Mouse (Mus musculus): Measurements from ENCODE around the gene Timp4. TPM values are rescaled to one million over a fixed set of nuclear protein-coding genes. Genes with fewer than 3 reads are reported as not detected.
"Not testable (repeated sequence)": the region's sequence is repeated elsewhere in the genome, so short reads cannot be mapped to it uniquely, and the experiment has no call there.

Gene Timp4
- polyA plus RNA-seq, 1 experiment = 4.2 TPM

GRCm38 (mm10) chr6:115245500-115246058 is 6.4 kb downstream of the Timp4 start:
- no peak overlapping the region for H3K4me3 ChIP-seq (ENCODE audit: control insufficient read depth, insufficient read depth, low read length)
- no peak overlapping the region for H3K27ac ChIP-seq (ENCODE audit: control insufficient read depth, insufficient read depth, low read length)
- no peaks in the 10 kb centered on the region for H3K4me1 ChIP-seq (replicated peaks; ENCODE audit: control insufficient read depth, insufficient read depth, low read length)
- no peaks in the 10 kb centered on the region for H3K36me3 ChIP-seq (ENCODE audit: control insufficient read depth, insufficient read depth, low read length)
- 94% methylated on average over 3 of the region's 3 CpGs for WGBS
- TF ChIP-seq CTCF (IDR thresholded peaks at IDR 0.05; ENCODE audit: borderline replicate concordance, control insufficient read depth, extremely low read depth, insufficient read depth, low read length, poor library complexity) = no peak
- TF ChIP-seq POLR2A (IDR thresholded peaks at IDR 0.05; ENCODE audit: control insufficient read depth, extremely low read depth, insufficient read depth, low read length, poor library complexity) = no peak
- no peak for DNase-seq
- H3K27me3 ChIP-seq (ENCODE audit: control insufficient read depth, insufficient read depth, low read length) = no peaks in the 10 kb centered on the region

DNA sequence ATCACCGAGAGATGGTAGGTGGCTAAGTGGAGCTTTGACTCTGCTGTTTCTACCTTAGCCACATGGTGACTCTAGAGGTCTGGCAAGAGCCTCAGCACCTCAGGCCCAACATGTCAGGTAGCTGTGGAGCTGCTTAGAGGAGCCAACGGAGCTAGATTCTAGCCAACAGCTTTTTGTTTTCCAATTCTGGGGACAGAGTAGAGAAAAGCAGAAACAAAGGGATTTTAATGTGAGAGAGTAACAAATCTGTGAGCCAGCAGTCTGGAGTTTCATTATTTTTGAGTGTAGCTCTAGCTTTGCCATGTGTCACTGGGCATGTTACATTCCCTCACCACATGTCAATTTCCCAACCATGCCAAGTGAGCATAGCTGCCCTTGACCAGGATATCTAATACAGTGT is 7.8 kb downstream of the Timp4 start:
- no peak for TF ChIP-seq POLR2A (IDR thresholded peaks at IDR 0.05; ENCODE audit: control insufficient read depth, extremely low read depth, insufficient read depth, low read length, poor library complexity)
- TF ChIP-seq CTCF (IDR thresholded peaks at IDR 0.05; ENCODE audit: borderline replicate concordance, control insufficient read depth, extremely low read depth, insufficient read depth, low read length, poor library complexity) = no peak
- DNase-seq = no peak
- H3K4me3 ChIP-seq (ENCODE audit: control insufficient read depth, insufficient read depth, low read length) = no peak overlapping the region
- WGBS = 85% methylated on average over 2 of the region's 2 CpGs
- H3K27ac ChIP-seq (ENCODE audit: control insufficient read depth, insufficient read depth, low read length) = no peak overlapping the region
- no peaks in the 10 kb centered on the region for H3K4me1 ChIP-seq (replicated peaks; ENCODE audit: control insufficient read depth, insufficient read depth, low read length)
- no peaks in the 10 kb centered on the region for H3K36me3 ChIP-seq (ENCODE audit: control insufficient read depth, insufficient read depth, low read length)
- H3K27me3 ChIP-seq (ENCODE audit: control insufficient read depth, insufficient read depth, low read length) = no peaks in the 10 kb centered on the region

GRCm38 (mm10) chr6:115241939-115242338 is 10.1 kb downstream of the Timp4 start:
- TF ChIP-seq POLR2A (IDR thresholded peaks at IDR 0.05; ENCODE audit: control insufficient read depth, extremely low read depth, insufficient read depth, low read length, poor library complexity) (no peak), CTCF (IDR thresholded peaks at IDR 0.05; ENCODE audit: borderline replicate concordance, control insufficient read depth, extremely low read depth, insufficient read depth, low read length, poor library complexity) (no peak)
- Histone ChIP-seq H3K27ac (ENCODE audit: control insufficient read depth, insufficient read depth, low read length) (no peak overlapping the region), H3K27me3 (ENCODE audit: control insufficient read depth, insufficient read depth, low read length) (no peaks in the 10 kb centered on the region), H3K4me1 (replicated peaks; ENCODE audit: control insufficient read depth, insufficient read depth, low read length) (no peaks in the 10 kb centered on the region), H3K4me3 (ENCODE audit: control insufficient read depth, insufficient read depth, low read length) (no peak overlapping the region), H3K36me3 (ENCODE audit: control insufficient read depth, insufficient read depth, low read length) (no peaks in the 10 kb centered on the region)
- no peak for DNase-seq
- 96% methylated on average over 3 of the region's 3 CpGs for whole genome bisulfite sequencing

GRCm38 (mm10) chr6:115241131-115241699 is 10.8 kb downstream of the Timp4 start:
- 91% methylated on average over 3 of the region's 3 CpGs for WGBS
- no peaks in the 10 kb centered on the region for H3K36me3 ChIP-seq (ENCODE audit: control insufficient read depth, insufficient read depth, low read length)
- TF ChIP-seq CTCF (IDR thresholded peaks at IDR 0.05; ENCODE audit: borderline replicate concordance, control insufficient read depth, extremely low read depth, insufficient read depth, low read length, poor library complexity) = no peak
- no peak for TF ChIP-seq POLR2A (IDR thresholded peaks at IDR 0.05; ENCODE audit: control insufficient read depth, extremely low read depth, insufficient read depth, low read length, poor library complexity)
- H3K4me3 ChIP-seq (ENCODE audit: control insufficient read depth, insufficient read depth, low read length) = no peak overlapping the region
- H3K27ac ChIP-seq (ENCODE audit: control insufficient read depth, insufficient read depth, low read length) = no peak overlapping the region
- no peaks in the 10 kb centered on the region for H3K27me3 ChIP-seq (ENCODE audit: control insufficient read depth, insufficient read depth, low read length)
- no peaks in the 10 kb centered on the region for H3K4me1 ChIP-seq (replicated peaks; ENCODE audit: control insufficient read depth, insufficient read depth, low read length)
- DNase-seq = no peak

GRCm38 (mm10) chr6:115240431-115240830 is 11.6 kb downstream of the Timp4 start:
- not testable (repeated sequence) for H3K36me3 ChIP-seq (ENCODE audit: control insufficient read depth, insufficient read depth, low read length); H3K27ac ChIP-seq (ENCODE audit: control insufficient read depth, insufficient read depth, low read length); H3K27me3 ChIP-seq (ENCODE audit: control insufficient read depth, insufficient read depth, low read length); DNase-seq; H3K4me3 ChIP-seq (ENCODE audit: control insufficient read depth, insufficient read depth, low read length); H3K4me1 ChIP-seq (replicated peaks; ENCODE audit: control insufficient read depth, insufficient read depth, low read length)
- 43% methylated on average over 2 of the region's 2 CpGs for WGBS

DNA sequence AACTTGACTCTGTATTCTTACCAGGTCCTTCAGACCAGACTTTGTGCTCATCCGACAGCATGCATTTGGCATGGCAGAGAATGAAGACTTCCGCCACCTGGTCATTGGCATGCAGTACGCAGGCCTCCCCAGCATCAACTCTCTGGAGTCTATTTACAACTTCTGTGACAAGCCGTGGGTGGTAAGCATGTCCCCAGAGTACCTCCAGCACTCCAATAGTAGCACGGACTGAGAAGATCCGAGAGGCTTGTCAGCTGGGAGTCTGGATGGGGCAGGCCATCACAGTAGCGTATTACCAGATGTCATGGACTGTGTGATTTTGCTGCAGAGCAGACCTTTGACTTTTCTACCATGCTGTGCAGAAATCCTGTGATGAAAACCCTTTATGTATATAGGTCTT is 12.7 kb downstream of the Timp4 start:
- TF ChIP-seq CTCF (IDR thresholded peaks at IDR 0.05; ENCODE audit: borderline replicate concordance, control insufficient read depth, extremely low read depth, insufficient read depth, low read length, poor library complexity) = no peak
- no peak for TF ChIP-seq POLR2A (IDR thresholded peaks at IDR 0.05; ENCODE audit: control insufficient read depth, extremely low read depth, insufficient read depth, low read length, poor library complexity)

More for the DNA sequence above, 12.7 kb downstream of the Timp4 start:
- DNase-seq = no peak
- Histone ChIP-seq H3K4me3 (ENCODE audit: control insufficient read depth, insufficient read depth, low read length) (no peak overlapping the region), H3K27ac (ENCODE audit: control insufficient read depth, insufficient read depth, low read length) (no peak overlapping the region), H3K36me3 (ENCODE audit: control insufficient read depth, insufficient read depth, low read length) (no peaks in the 10 kb centered on the region), H3K27me3 (ENCODE audit: control insufficient read depth, insufficient read depth, low read length) (no peaks in the 10 kb centered on the region), H3K4me1 (replicated peaks; ENCODE audit: control insufficient read depth, insufficient read depth, low read length) (no peaks in the 10 kb centered on the region)
- WGBS = 94% methylated on average over 7 of the region's 7 CpGs
